Mouse (Mus musculus) midbrain, embryonic 15.5 days (tissue): ENCODE results near the gene Shc2. TPM values are rescaled to one million over a fixed set of nuclear protein-coding genes. Genes with fewer than 3 reads are reported as not detected.
A peak's percentile ranks its signal among the peaks of the same experiment; 100 is the strongest.

Experiments
- ATAC-seq: fragments of 200-750 bp; cut with Nextera tagmentation; replicated peaks from 2 replicates; pipeline ENCODE4 v1.8.0; 2017; ENCODE audit warnings: moderate TSS enrichment
- H3K27ac ChIP-seq: fragments of 300-500 bp; sonication (generic); 2 replicates; pipeline ENCODE4 v1.5.1; 2015; ENCODE audit warnings: mild to moderate bottlenecking, inconsistent platforms
- H3K27me3 ChIP-seq: fragments of 300-500 bp; sonication (generic); replicated peaks from 2 replicates; pipeline ENCODE4 v1.6.1; 2015; ENCODE audit warnings: inconsistent platforms
- H3K36me3 ChIP-seq: fragments of 300-500 bp; sonication (generic); replicated peaks from 2 replicates; pipeline ENCODE4 v1.6.1; 2015; ENCODE audit warnings: inconsistent platforms
- H3K4me1 ChIP-seq: fragments of 300-500 bp; sonication (generic); 2 replicates; pipeline ENCODE4 v1.6.1; 2015; ENCODE audit warnings: inconsistent platforms
- H3K4me2 ChIP-seq: fragments of 300-500 bp; sonication (generic); 2 replicates; pipeline ENCODE4 v1.6.1; 2015; ENCODE audit warnings: inconsistent platforms, mild to moderate bottlenecking, moderate library complexity
- H3K4me3 ChIP-seq: fragments of 300-500 bp; sonication (generic); 2 replicates; pipeline ENCODE4 v1.5.1; 2015; ENCODE audit warnings: mild to moderate bottlenecking, inconsistent platforms
- H3K9ac ChIP-seq: fragments of 300-500 bp; sonication (generic); 2 replicates; pipeline ENCODE4 v1.6.1; 2015; ENCODE audit warnings: mild to moderate bottlenecking, inconsistent platforms
- H3K9me3 ChIP-seq: fragments of 300-500 bp; sonication (generic); 2 replicates; pipeline ENCODE4 v1.6.1; 2016; ENCODE audit warnings: inconsistent platforms
- WGBS: fragments of 180-500 bp; shearing (Covaris S2); methylation state at CpG from one replicate; pipeline ENCODE4 v1.1.7; 2015; ENCODE audit warnings: mixed read lengths; 5-methylcytosine and 5-hydroxymethylcytosine counted together
- polyA plus RNA-seq: library from polyadenylated mRNA; unstranded; fragments of >200 nt; fragmentation: Nextera tagmentation; extraction: Ambion mirVana; gene quantifications from 2 replicates; pipeline ENCODE4 v1.2.1, GENCODE M21; 2015

Gene Shc2
- polyA plus RNA-seq, 1 experiment from 2014 or later: 30.1 TPM

DNA sequence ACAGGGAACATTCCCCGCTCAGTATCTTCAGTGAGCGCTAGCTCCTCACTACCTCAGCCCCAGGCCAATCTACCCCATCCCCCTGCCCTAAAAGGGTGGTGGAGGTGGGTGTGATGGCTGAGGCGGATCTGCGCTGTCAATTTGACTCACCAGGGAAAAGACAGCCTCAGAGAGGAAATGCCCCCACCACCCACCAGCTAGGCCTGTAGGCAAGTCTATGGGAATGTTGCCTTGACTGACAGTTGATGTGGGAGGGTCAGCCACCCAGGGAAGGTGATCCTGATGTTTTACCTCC, 39.8 kb downstream of the Shc2 start:
- no peak for ATAC-seq
- Histone ChIP-seq H3K9me3 (no peaks in the 10 kb centered on the region), H3K4me2 (no peak overlapping the region), H3K27me3 (peaks cover 8% of the 10 kb centered on the region), H3K4me3 (no peak overlapping the region), H3K27ac (no peak overlapping the region), H3K4me1 (no peaks in the 10 kb centered on the region), H3K36me3 (no peaks in the 10 kb centered on the region), H3K9ac (no peak overlapping the region)
- WGBS: 78% methylated on average over 4 of the region's 4 CpGs

DNA sequence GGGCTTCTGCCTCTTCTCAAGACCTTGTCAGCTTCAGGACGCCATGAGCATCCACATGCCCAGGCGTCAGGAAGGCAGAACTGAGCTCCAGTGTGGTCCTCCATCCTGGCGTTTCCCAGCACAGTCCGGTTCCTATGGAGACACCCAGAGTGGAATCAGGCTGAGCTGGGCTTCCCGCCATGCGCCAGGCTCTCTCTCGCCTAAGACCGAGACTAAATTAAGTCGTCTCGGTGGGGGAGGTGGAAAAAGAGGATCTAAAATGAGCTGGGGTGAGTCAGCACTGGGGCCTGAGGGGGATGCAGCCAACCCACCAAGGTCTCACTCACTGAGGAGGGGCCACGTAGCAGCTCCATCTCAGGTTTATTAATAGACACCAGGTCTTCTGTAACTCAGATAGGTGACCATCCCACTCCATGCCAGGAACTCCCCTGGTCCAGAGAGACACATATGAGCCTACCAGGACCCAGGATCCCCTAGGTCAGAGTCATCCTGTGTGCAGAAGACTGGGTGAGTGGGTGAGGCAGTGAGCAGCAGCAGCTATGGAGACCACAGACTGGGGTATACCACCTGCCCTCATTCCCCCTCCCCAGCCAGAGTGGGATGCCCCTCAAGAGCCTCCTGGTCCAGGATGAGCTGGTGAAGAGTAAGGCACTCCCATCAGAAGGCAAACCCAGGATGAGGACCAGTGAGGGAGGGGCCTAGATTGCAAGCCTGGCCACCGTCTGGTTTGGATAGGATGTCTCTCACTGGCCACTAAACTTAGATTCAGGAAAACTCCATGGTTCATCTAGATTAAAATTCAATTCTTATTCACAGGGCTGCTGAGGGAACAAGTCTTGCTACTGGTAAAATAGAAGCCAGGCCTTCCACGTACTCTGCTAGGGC, 40.4 kb downstream of the Shc2 start:
- Histone ChIP-seq H3K9ac (no peak overlapping the region), H3K9me3 (no peaks in the 10 kb centered on the region)
- no peak for ATAC-seq

DNA sequence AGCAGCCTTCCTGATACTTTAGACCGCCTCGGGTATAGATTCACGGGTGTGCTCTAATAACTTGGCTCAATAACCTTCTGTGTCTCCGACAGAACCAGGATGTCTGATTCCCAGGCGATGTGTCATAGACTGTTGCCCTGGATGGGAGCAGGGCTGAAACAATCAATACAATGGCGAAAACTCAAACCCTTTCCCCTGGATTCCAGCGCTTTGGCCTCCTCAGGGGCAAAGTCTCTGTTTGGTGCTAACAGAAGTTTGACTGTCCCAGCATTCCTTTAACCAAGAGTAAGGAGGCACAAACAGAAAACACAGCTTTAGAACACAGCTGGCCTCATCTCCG, 42.2 kb downstream of the Shc2 start:
- ATAC-seq: peak; percentile 31; the same call in 1 of the 2 replicates
- Histone ChIP-seq H3K9me3 (no peaks in the 10 kb centered on the region), H3K4me1 (no peaks in the 10 kb centered on the region), H3K36me3 (no peaks in the 10 kb centered on the region), H3K27ac (no peak overlapping the region), H3K4me2 (no peak overlapping the region), H3K9ac (no peak overlapping the region), H3K27me3 (peaks cover 8% of the 10 kb centered on the region), H3K4me3 (no peak overlapping the region)
- WGBS: 58% methylated on average over 8 of the region's 8 CpGs

More for the DNA sequence above, 40.4 kb downstream of the Shc2 start:
- Histone ChIP-seq H3K4me1 (no peaks in the 10 kb centered on the region), H3K4me2 (no peak overlapping the region), H3K4me3 (no peak overlapping the region), H3K27ac (no peak overlapping the region), H3K36me3 (no peaks in the 10 kb centered on the region), H3K27me3 (peaks cover 8% of the 10 kb centered on the region)
- 18% methylated on average over 13 of the region's 13 CpGs for WGBS

DNA sequence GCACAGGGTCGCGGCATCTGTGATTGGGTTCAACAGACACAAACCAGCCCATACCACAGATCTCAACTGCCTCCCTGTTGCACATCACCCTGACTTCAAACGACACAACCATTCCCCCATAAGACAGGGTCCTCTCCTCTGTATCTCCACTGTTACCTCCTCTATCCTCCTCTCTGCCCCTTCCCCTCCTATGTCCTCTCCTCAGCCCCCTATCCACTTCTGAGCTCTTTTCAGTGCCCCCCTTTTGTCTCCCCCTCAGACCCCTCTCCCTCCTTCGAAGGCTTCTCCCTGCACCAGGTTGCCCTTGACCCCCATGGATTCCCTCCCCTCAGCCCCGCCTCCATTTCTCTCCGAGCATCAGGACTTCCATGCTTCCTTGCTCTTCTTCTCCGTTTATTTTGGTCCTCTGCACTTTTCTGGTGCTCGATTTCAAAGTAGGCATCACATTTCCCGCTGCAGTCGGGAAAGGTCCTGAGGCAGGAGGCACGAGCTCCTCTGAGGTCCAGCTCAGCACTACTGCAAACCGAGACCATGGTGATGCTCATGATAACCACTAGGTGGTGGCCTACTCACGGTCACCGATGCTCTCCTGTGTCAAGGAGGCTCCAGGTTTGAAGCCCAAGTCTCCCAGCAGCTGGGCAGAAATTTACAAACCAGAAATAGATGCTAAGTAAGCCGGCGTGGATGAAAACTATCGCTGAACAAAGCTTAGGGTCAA, 42.7 kb downstream of the Shc2 start:
- Histone ChIP-seq H3K4me1 (no peaks in the 10 kb centered on the region), H3K4me3 (no peak overlapping the region), H3K9me3 (no peaks in the 10 kb centered on the region), H3K9ac (no peak overlapping the region), H3K4me2 (peak overlapping the region; percentile 25), H3K27ac (no peak overlapping the region), H3K27me3 (peaks cover 8% of the 10 kb centered on the region), H3K36me3 (no peaks in the 10 kb centered on the region)
- peak; percentile 94 for ATAC-seq
- WGBS: 17% methylated on average over 17 of the region's 17 CpGs

DNA sequence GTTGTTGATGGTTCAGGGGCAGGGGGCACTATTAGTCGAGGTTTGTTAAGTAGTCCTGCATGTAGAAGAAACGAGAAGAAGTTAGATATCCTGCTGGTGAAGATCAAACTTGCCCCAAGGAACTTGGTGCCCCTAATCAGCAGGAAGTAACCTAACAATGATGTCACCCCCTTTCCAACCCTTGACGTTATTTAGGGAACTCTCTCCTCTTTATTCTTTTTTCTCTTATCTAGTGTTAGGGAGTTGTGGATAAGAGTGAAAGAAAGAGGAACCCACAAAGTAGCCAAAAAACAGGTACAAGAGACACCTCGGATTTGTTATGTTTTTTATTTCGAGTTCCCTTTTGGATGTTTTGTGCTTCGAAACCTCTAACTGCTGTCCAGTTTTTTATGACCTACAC, 43.6 kb downstream of the Shc2 start:
- Histone ChIP-seq H3K27ac (no peak overlapping the region), H3K4me2 (no peak overlapping the region), H3K36me3 (no peaks in the 10 kb centered on the region), H3K4me1 (no peaks in the 10 kb centered on the region), H3K9ac (no peak overlapping the region), H3K4me3 (no peak overlapping the region), H3K27me3 (peaks cover 8% of the 10 kb centered on the region), H3K9me3 (no peaks in the 10 kb centered on the region)
- no peak for ATAC-seq
- 64% methylated on average over 6 of the region's 6 CpGs for WGBS

DNA sequence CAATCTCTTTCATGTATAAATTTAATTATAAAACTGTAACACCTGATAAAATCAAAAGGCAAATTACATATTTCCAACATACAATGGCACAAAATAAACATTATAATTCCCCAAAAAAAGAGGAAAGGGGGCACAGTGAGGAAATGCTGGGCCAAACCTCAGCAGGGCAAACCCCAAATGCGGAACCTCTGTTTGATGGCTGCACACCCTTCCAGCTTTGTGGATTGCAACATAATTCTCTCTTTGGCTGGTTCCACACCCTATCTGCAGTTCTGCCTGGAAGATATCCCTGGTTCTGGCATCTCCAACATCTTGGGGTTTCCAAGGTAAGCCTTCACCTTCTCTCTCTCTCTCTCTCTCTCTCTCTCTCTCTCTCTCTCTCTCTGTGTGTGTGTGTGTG, 47.0 kb downstream of the Shc2 start:
- no peak overlapping the region for H3K9ac ChIP-seq
- no peaks in the 10 kb centered on the region for H3K9me3 ChIP-seq
- H3K4me2 ChIP-seq: no peak overlapping the region
- no peak overlapping the region for H3K4me3 ChIP-seq
- H3K4me1 ChIP-seq: no peaks in the 10 kb centered on the region
- no peak overlapping the region for H3K27ac ChIP-seq
- no peak for ATAC-seq
- 91% methylated on average over 1 of the region's 1 CpGs for WGBS
- H3K36me3 ChIP-seq: no peaks in the 10 kb centered on the region
- H3K27me3 ChIP-seq: peaks cover 8% of the 10 kb centered on the region

DNA sequence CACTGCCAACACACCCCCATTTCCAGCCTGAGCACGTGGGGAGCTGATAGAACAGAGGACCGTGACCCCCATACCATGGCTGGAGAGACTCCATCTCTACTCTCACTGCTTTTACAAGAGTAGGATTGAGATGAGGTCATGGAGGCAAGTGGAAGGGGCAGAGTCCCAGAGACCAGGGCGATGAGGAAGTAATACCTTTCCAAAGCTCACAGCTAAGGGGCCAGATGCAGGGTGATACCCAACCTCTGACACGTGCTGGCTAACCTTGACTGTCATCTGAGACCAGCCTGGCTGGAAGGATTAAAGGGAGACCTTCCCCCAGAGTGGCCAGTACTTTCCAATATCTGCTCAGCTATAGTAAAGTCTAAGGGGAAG, 50.0 kb downstream of the Shc2 start:
- no peaks in the 10 kb centered on the region for H3K36me3 ChIP-seq
- H3K27ac ChIP-seq: no peak overlapping the region
- WGBS: 64% methylated on average over 4 of the region's 4 CpGs
- no peak overlapping the region for H3K4me2 ChIP-seq
- no peaks in the 10 kb centered on the region for H3K4me1 ChIP-seq
- H3K9ac ChIP-seq: no peak overlapping the region
- no peaks in the 10 kb centered on the region for H3K9me3 ChIP-seq
- ATAC-seq: no peak
- no peak overlapping the region for H3K4me3 ChIP-seq
- no peaks in the 10 kb centered on the region for H3K27me3 ChIP-seq

DNA sequence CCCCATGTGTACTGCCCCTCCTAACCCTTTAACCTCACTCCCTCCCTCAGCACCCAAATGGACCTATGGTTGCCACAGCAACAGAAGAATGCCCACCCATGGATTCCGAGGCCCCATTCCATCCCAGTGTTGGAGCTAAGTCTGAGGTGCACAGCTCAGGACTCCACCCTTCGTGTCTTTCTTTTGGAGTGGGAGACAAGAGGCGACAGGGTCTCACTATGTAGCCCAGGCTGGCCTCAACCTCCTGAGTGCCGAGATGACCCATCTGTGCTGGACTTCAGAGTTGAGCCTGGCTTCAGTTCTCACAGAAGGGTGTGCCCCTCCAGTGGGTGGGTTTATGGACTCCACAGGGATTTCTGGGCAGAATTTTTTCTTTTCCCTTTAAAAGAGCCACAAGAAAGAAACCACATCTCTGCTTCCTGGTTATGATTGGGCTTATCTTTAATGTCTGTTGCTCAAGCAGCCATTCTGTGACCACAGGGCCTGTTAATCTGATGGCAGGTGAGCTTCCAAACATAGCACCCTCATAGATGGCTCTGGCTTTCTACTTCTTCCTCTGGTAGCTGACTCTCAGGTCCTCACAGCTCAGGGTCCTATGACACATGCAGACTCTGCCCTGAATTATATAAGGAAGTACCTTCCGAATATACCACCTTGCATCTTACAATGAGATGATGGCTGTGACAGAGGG, 50.5 kb downstream of the Shc2 start, which contains the start of gene Theg:
Gene Theg (minus strand): TSS at position 271 of the 691 bp plus-strand sequence.
- Histone ChIP-seq H3K9me3 (no peaks in the 10 kb centered on the region), H3K36me3 (no peaks in the 10 kb centered on the region), H3K4me3 (no peak within 1 kb of the TSS), H3K4me2 (no peak within 1 kb of the TSS), H3K4me1 (no peaks in the 10 kb centered on the region), H3K27me3 (no peaks in the 10 kb centered on the region), H3K27ac (no peak within 1 kb of the TSS), H3K9ac (no peak within 1 kb of the TSS)
- WGBS: 85% methylated on average over 5 of the region's 5 CpGs
- ATAC-seq: no peak

DNA sequence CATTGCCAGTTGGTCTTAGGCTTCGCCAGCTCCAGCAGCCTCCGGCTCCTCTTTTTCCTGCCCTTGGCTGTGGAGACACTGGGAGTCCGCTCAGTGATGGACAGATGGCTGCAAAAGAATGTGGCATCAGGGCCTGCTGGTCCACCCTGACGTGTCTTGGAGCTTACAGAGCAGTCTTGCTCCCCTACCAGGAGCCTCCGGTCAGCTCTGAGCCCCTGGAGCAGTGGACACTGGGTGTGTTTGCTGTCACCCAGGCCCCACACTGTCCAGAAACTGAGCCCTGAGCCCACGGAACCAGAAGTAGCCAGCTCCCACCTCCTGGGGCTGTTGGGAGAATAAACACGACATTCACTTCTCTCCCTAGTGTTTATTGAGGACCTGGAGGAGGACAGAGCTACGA, 51.5 kb downstream of the Shc2 start:
- Histone ChIP-seq H3K27me3 (no peaks in the 10 kb centered on the region), H3K36me3 (no peaks in the 10 kb centered on the region), H3K9ac (no peak overlapping the region), H3K9me3 (no peaks in the 10 kb centered on the region), H3K4me3 (no peak overlapping the region), H3K4me2 (no peak overlapping the region), H3K27ac (no peak overlapping the region), H3K4me1 (no peaks in the 10 kb centered on the region)
- ATAC-seq: no peak
- WGBS: 72% methylated on average over 8 of the region's 8 CpGs

DNA sequence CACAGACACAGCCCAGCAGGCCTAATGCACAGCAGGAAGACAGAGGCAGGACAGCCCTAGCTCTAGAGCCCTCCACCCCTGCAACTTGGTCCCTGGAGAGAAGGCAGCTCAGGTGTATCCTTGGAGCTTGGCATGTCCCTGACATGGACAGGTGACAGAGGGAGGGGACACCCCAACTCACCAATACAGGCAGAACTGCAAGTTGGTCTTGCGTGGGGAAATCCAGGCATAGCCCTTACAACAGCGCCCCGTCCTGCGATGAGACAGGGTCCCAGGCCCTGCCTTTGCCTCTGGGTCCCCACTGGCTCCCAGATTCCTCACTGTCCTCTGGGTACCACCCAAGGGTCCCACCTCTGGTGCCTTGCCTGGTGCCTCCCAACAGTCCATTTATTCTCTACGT, 52.0 kb downstream of the Shc2 start:
- Histone ChIP-seq H3K4me2 (no peak overlapping the region), H3K9me3 (no peaks in the 10 kb centered on the region), H3K9ac (no peak overlapping the region), H3K36me3 (no peaks in the 10 kb centered on the region), H3K4me3 (no peak overlapping the region), H3K27me3 (no peaks in the 10 kb centered on the region), H3K27ac (no peak overlapping the region), H3K4me1 (no peaks in the 10 kb centered on the region)
- 91% methylated on average over 5 of the region's 5 CpGs for WGBS
- ATAC-seq: no peak

DNA sequence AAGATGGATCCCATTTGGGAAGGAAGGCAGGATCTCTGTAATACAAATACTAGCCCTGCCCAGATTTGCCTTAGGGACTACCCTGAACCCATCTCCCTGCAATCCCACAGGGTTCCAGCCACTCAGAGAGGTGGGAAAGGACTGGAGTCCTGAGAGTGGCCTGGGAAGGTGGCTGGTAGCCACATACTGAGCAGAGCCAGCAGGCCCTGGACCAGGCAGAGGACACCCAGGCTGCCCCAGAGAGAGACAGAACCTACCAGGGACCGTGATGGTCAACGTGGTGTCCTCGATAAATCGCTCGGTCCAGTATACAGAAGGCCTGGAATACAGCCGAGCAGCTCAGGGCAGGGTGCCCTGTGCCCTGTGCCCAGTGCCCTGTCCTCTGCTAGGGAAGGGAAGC, 52.6 kb downstream of the Shc2 start:
- no peaks in the 10 kb centered on the region for H3K4me1 ChIP-seq
- WGBS: 88% methylated on average over 6 of the region's 6 CpGs
- H3K4me2 ChIP-seq: no peak overlapping the region
- no peaks in the 10 kb centered on the region for H3K27me3 ChIP-seq
- H3K9ac ChIP-seq: no peak overlapping the region
- no peaks in the 10 kb centered on the region for H3K36me3 ChIP-seq
- ATAC-seq: no peak
- H3K9me3 ChIP-seq: no peaks in the 10 kb centered on the region
- no peak overlapping the region for H3K4me3 ChIP-seq
- no peak overlapping the region for H3K27ac ChIP-seq

DNA sequence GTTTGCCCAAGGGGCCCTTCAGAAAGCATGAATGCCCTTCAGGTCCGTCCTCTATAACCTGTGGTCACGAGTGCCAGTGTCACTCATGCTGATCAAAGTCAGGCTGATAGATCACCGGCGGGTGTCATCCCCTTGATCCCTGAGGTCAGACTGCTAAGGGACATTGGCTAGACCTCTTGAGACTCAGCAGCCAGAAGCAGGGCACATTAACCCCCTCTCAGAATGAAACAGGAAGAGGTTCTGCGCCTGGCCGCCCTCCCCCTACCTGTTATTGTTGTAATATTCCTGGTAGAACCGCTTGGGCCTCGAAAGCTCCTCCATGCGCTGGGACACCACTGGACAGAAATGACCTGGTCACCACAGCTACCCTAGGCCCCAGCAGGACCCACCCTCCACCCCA, 53.3 kb downstream of the Shc2 start:
- 86% methylated on average over 9 of the region's 9 CpGs for WGBS
- no peaks in the 10 kb centered on the region for H3K27me3 ChIP-seq
- H3K36me3 ChIP-seq: no peaks in the 10 kb centered on the region
- no peak overlapping the region for H3K4me3 ChIP-seq
- no peak overlapping the region for H3K9ac ChIP-seq
- H3K4me1 ChIP-seq: no peaks in the 10 kb centered on the region
- ATAC-seq: no peak
- no peaks in the 10 kb centered on the region for H3K9me3 ChIP-seq
- no peak overlapping the region for H3K4me2 ChIP-seq
- no peak overlapping the region for H3K27ac ChIP-seq
